Mouse (Mus musculus) ES-Bruce4 (cell line): ENCODE results near the gene Mrgprd. TPM values are rescaled to one million over a fixed set of nuclear protein-coding genes. Genes with fewer than 3 reads are reported as not detected.

Experiments used
- H3K27ac ChIP-seq: 2 replicates; pipeline ENCODE4 v1.5.1; 2012; ENCODE audit warnings: low read length, inconsistent platforms; ENCODE audit not compliant: insufficient read depth
- H3K27me3 ChIP-seq: 2 replicates; pipeline ENCODE4 v1.6.1; 2012; ENCODE audit warnings: mild to moderate bottlenecking, low read length, inconsistent platforms; ENCODE audit not compliant: control insufficient read depth, poor library complexity, insufficient read depth, severe bottlenecking
- H3K36me3 ChIP-seq: 2 replicates; pipeline ENCODE4 v1.6.1; 2012; ENCODE audit warnings: inconsistent platforms, mild to moderate bottlenecking, low read length, moderate library complexity; ENCODE audit not compliant: control insufficient read depth, poor library complexity, insufficient read depth, severe bottlenecking
- H3K4me1 ChIP-seq: one replicate; pipeline ENCODE4 v1.8.1; 2011; ENCODE audit warnings: low read length; ENCODE audit not compliant: control insufficient read depth, insufficient read depth
- H3K4me3 ChIP-seq: 2 replicates; pipeline ENCODE4 v1.5.1; 2011; ENCODE audit warnings: low read depth, mild to moderate bottlenecking, low read length
- H3K9ac ChIP-seq: 2 replicates; pipeline ENCODE4 v1.6.1; 2012; ENCODE audit warnings: low read depth, mild to moderate bottlenecking, inconsistent platforms; ENCODE audit not compliant: poor library complexity, severe bottlenecking
- H3K9me3 ChIP-seq: replicated peaks from 2 replicates; pipeline ENCODE4 v1.6.1; 2012; ENCODE audit warnings: mild to moderate bottlenecking, low read length, inconsistent platforms; ENCODE audit not compliant: control insufficient read depth, poor library complexity, insufficient read depth, severe bottlenecking
- CTCF ChIP-seq: IDR thresholded peaks from one replicate; pipeline ENCODE4 v1.8.1; 2011; ENCODE audit warnings: low read depth, low read length
- EP300 ChIP-seq: IDR thresholded peaks from 2 replicates; pipeline ENCODE4 v1.6.1; 2011; ENCODE audit warnings: low read depth, low read length; ENCODE audit not compliant: insufficient read depth
- POLR2A ChIP-seq: IDR thresholded peaks from one replicate; pipeline ENCODE4 v1.8.1; 2011; ENCODE audit warnings: low read length; ENCODE audit not compliant: insufficient read depth
- polyA plus RNA-seq: library from polyadenylated mRNA; stranded (reverse); fragments of >200 nt; gene quantifications from 2 replicates; pipeline ENCODE4 v1.2.4, GENCODE M21; 2011; ENCODE audit warnings: low read depth; ENCODE audit not compliant: missing spikeins, insufficient read depth, insufficient read length

Gene Mrgprd
- polyA plus RNA-seq, 1 experiment, result not detected

DNA sequence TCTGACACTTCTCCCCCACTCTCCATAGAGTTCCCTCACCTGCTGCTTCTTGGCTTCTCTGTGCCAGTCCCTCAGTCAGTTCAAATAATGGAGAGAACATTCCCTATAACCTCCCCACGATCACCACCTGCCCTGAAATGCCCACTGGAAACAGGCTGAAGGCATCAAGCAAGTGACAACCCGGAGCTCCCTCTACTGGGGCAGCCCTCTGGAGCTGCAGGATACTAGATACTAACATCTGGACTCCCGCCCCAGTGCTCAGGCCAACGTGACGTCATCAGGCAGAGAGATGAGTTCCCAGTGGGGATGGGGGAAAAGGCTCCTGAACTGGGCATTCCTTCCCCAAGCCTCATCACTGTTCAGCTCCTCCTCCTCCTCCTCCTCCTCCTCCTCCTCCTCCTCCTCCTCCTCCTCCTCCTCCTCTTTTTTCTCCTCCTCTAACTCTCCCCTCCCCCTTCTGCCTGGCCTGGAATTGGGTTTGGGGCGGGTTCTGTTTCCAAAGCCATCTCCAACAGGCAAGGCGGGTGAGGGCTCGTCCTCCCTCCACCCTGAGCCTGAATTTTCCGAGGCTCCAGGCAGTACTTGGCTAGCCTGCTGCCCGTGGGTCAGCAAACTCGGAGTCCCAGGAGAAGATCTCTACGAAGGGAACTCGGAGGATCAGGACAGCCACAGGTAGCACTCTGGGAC lies 14.2 kb upstream of the Mrgprd start, which contains the start of gene Mrgprf:
Gene Mrgprf, plus strand, starts transcription at position 508 of the 687 bp plus-strand sequence.
- no peaks in the 10 kb centered on the region for H3K27me3 ChIP-seq
- TF ChIP-seq EP300 (no peak), CTCF (peak; percentile 6)
- H3K4me1 ChIP-seq, result peaks cover 2% of the 10 kb centered on the region
- H3K9me3 ChIP-seq, result no peaks in the 10 kb centered on the region
- no peak within 1 kb of the TSS for H3K4me3 ChIP-seq
- H3K36me3 ChIP-seq, result no peaks in the 10 kb centered on the region
- no peak within 1 kb of the TSS for H3K9ac ChIP-seq
- no peak within 1 kb of the TSS for H3K27ac ChIP-seq

DNA sequence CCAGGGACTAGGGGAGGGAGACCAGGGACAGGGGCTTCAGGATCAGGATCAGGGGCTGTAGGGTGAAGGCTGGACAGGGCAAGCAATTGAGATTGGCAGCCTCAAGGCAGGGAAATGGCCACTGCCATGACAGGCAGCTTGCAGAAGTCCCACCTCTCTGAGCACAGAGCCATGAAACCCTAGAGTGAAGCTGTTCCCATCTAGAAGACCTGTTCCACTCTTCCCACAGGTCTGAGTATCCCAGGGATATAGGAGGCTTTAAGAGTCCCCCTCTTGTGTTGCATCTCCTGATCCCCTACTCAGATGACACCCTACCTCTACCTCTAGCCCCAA lies 13.7 kb upstream of the Mrgprd start:
- Histone ChIP-seq H3K36me3 (no peaks in the 10 kb centered on the region), H3K4me1 (peaks cover 2% of the 10 kb centered on the region), H3K9ac (no peak overlapping the region), H3K9me3 (no peaks in the 10 kb centered on the region), H3K27me3 (no peaks in the 10 kb centered on the region), H3K27ac (no peak overlapping the region), H3K4me3 (no peak overlapping the region)
- TF ChIP-seq EP300 (no peak), POLR2A (no peak), CTCF (no peak)

DNA sequence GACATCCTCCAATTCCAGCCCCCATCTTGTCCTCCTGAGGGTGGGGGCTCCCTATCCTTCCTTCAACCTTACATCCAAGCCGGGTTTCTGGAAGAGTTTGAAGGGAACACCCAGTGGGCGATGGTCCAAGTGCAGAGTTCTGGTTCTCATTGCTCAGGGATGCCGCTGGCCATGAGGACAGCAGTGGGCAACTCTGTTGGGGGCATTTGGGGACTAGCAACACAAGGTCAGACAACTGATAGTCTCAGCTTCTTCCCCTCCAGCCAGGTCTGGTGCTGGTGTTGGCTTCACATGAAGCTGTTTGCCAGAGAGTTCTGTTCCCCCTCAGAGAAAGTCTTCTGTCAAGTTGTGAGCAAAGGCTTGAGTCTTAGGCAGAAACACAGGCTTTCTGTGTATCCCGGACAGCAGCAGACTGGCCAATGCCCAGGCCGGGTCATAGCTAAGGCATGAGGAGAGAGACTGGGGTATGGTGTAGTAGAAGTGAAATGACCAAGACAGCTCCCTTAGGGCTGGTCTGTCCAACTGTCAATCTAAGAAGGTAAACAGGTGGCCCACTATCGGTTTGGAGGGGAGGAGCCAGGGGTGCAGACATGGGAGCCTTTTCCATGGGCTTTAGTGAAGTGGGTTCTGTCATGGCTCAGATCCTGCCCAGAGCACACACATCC lies 13.2 kb upstream of the Mrgprd start:
- Histone ChIP-seq H3K27ac (no peak overlapping the region), H3K4me1 (peaks cover 2% of the 10 kb centered on the region), H3K4me3 (no peak overlapping the region), H3K36me3 (no peaks in the 10 kb centered on the region), H3K27me3 (no peaks in the 10 kb centered on the region), H3K9me3 (no peaks in the 10 kb centered on the region), H3K9ac (no peak overlapping the region)
- TF ChIP-seq CTCF (no peak), EP300 (no peak), POLR2A (no peak)

DNA sequence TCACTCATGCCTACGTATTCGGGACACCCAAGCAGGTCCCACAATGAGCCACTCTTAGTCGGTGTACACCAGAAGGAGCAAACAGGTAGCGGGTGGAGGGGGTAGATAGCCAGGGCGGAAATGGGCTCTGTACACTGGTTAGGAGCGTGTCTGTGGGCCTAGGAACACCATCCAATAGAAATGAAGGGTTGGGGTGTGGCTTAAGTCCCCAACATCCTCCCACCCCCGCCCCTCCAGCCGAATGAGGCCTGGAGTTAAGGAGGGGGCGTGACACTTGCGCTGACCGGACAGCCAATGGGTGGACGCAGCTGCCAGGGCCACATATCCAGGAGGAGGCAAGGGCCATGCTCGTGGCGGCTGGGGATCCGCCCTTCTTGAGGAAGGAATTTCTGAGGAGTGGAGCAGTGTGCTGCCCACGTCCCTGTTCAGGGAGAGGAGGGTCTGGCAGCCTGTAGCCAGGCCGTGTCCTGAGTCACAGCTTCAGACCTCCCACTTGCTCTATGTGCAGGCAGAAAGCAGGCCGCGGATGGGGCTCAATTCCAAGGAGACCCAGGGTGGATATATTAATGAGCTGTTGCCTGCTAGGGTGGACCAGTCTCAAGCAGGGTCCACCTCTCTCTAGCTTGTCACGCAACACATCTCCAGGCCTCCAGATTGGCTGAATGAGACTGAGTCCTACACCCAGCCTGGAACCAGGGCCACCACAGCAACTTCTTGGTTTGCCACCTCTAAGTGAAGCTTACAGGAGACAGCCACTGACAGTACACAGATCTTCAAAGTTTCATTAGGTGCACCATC lies 11.9 kb upstream of the Mrgprd start:
- Histone ChIP-seq H3K4me1 (peaks cover 2% of the 10 kb centered on the region), H3K27ac (no peak overlapping the region), H3K36me3 (no peaks in the 10 kb centered on the region), H3K9me3 (no peaks in the 10 kb centered on the region), H3K4me3 (peak overlapping the region; percentile 14), H3K27me3 (no peaks in the 10 kb centered on the region), H3K9ac (no peak overlapping the region)
- TF ChIP-seq POLR2A, result peak; percentile 7
- TF ChIP-seq CTCF, result no peak
- no peak for TF ChIP-seq EP300

DNA sequence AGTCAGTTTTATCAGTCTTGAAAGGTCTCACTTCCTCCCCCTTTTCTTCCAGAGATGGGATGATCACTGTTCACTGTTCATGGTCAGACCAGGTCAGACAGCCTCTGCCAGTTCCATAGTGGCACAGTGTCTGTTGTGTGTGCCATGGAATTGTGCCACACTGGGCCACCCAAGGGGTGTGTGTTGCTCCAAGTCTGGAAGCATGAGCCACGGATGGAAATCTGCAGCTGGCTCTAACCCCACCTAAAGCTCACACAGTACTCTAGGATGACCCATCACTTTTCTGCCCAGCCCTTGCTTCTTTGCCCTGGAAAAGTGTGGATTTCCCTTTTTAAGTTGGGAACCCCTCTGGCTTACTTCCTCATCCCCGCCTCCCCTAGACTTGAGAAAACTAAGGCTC lies 10.5 kb upstream of the Mrgprd start:
- no peak overlapping the region for H3K27ac ChIP-seq

DNA sequence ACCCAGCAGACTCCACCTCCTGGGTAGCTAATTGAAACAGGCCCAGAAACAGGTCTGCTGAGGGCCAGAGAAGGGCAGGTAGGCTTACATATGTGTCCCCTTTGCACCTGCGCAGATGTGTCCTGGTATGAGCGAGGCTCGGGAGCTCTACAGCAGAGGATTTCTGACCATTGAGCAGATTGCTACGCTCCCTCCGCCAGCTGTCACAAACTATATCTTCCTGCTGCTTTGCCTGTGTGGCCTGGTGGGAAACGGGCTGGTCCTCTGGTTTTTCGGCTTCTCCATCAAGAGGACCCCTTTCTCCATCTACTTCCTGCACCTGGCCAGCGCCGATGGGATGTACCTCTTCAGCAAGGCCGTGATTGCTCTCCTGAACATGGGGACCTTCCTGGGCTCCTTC lies 7.0 kb upstream of the Mrgprd start:
- no peak for TF ChIP-seq EP300
- no peak for TF ChIP-seq CTCF
- TF ChIP-seq POLR2A, result no peak
- Histone ChIP-seq H3K27me3 (no peaks in the 10 kb centered on the region), H3K9ac (no peak overlapping the region), H3K9me3 (no peaks in the 10 kb centered on the region), H3K36me3 (no peaks in the 10 kb centered on the region), H3K4me1 (no peaks in the 10 kb centered on the region), H3K27ac (no peak overlapping the region), H3K4me3 (no peak overlapping the region)

More for the DNA sequence above, 10.5 kb upstream of the Mrgprd start:
- no peaks in the 10 kb centered on the region for H3K36me3 ChIP-seq
- H3K27me3 ChIP-seq, result no peaks in the 10 kb centered on the region
- H3K9ac ChIP-seq, result no peak overlapping the region
- no peak overlapping the region for H3K4me3 ChIP-seq
- peaks cover 2% of the 10 kb centered on the region for H3K4me1 ChIP-seq
- no peak for TF ChIP-seq CTCF
- no peak for TF ChIP-seq EP300
- no peak for TF ChIP-seq POLR2A
- no peaks in the 10 kb centered on the region for H3K9me3 ChIP-seq
